Mouse (Mus musculus): ENCODE measurements around the gene B3galt5. TPM values are rescaled to one million over a fixed set of nuclear protein-coding genes. Genes with fewer than 3 reads are reported as not detected.

Gene B3galt5
- total RNA-seq, 2 experiments from 2014 or later: 0.10 TPM; not detected in 1

- DNase-seq: no peak
- intact Hi-C loops (cut with DNase I): no loop called here
Measured at GRCm38 (mm10) chr16:96339570-96339969, 104.0 kb downstream of the B3galt5 start.

GRCm38 (mm10) chr16:96341269-96341668, 105.7 kb downstream of the B3galt5 start:
- peak; percentile 42 to 63 for DNase-seq
- intact Hi-C loops (cut with DNase I): loop anchor here (1.0 to 10.0 kb wide), 2 partner anchors 111 to 186 kb away; no protein-coding TSS in a partner anchor

GRCm38 (mm10) chr16:96341945-96342344, 106.3 kb downstream of the B3galt5 start:
- intact Hi-C loops (cut with DNase I): loop anchor here (1.0 to 10.0 kb wide), 2 partner anchors 112 to 187 kb away; no protein-coding TSS in a partner anchor
- no peak for DNase-seq

GRCm38 (mm10) chr16:96345117-96345516, 109.5 kb downstream of the B3galt5 start:
- peak; percentile 83 to 86 for DNase-seq
- intact Hi-C loops (cut with DNase I): loop anchor here (1.0 to 10.0 kb wide), 2 partner anchors 115 to 190 kb away; no protein-coding TSS in a partner anchor

- intact Hi-C loops (cut with DNase I): loop anchor here (10.0 kb wide), 1 partner anchor 193 kb away; no protein-coding TSS in a partner anchor
- no peak for DNase-seq
Measured at GRCm38 (mm10) chr16:96348070-96348469, 112.5 kb downstream of the B3galt5 start.

GRCm38 (mm10) chr16:96348766-96349165, 113.2 kb downstream of the B3galt5 start:
- DNase-seq: no peak
- intact Hi-C loops (cut with DNase I): loop anchor here (10.0 kb wide), 1 partner anchor 194 kb away; no protein-coding TSS in a partner anchor

- no peak for DNase-seq
- intact Hi-C loops (cut with DNase I): no loop called here
Measured at GRCm38 (mm10) chr16:96351520-96351919, 115.9 kb downstream of the B3galt5 start.

- intact Hi-C loops (cut with DNase I): no loop called here
- DNase-seq: no peak
Measured at GRCm38 (mm10) chr16:96353296-96353896, 117.8 kb downstream of the B3galt5 start.

GRCm38 (mm10) chr16:96353996-96354395, 118.4 kb downstream of the B3galt5 start:
- intact Hi-C loops (cut with DNase I): no loop called here
- no peak for DNase-seq

- peak; percentile 46 to 66 for DNase-seq
- intact Hi-C loops (cut with DNase I): loop anchor here (2.0 to 5.0 kb wide), 2 partner anchors 109 to 313 kb away; partner anchors contain the start of gene Pcp4
Measured at GRCm38 (mm10) chr16:96357903-96358302, 122.3 kb downstream of the B3galt5 start.

GRCm38 (mm10) chr16:96361305-96362124, 125.9 kb downstream of the B3galt5 start:
- intact Hi-C loops (cut with DNase I): no loop called here
- DNase-seq: no peak

- intact Hi-C loops (cut with DNase I): no loop called here
- DNase-seq: no peak
Measured at GRCm38 (mm10) chr16:96362873-96363272, 127.3 kb downstream of the B3galt5 start.

GRCm38 (mm10) chr16:96363277-96363676, 127.7 kb downstream of the B3galt5 start:
- intact Hi-C loops (cut with DNase I): no loop called here
- DNase-seq: no peak

- intact Hi-C loops (cut with DNase I): no loop called here
- no peak for DNase-seq
Measured at GRCm38 (mm10) chr16:96364870-96365269, 129.3 kb downstream of the B3galt5 start.

Other genes starting within 250 kb of the B3galt5 start
- 10 to 100 TPM; 21.5 to 24.4 TPM for gene Psmg1, start 244.8 kb upstream of the B3galt5 start, total RNA-seq (2021)
- gene Brwd1, start 153.3 kb upstream of the B3galt5 start, total RNA-seq (2021): 10 to 100 TPM; 93.1 to 93.7 TPM
- gene Hmgn1, start 108.1 kb upstream of the B3galt5 start, total RNA-seq (2021): 10 to 100 TPM; 51.1 to 53.5 TPM
- gene Wrb, start 90.4 kb upstream of the B3galt5 start, total RNA-seq (2021): 10 to 100 TPM; 12.6 to 14.4 TPM
- gene Lca5l, start 43.5 kb upstream of the B3galt5 start, total RNA-seq (2021): under 1 TPM; 0.71 to 0.91 TPM
- gene Sh3bgr, start 35.4 kb upstream of the B3galt5 start, total RNA-seq (2021): 100 to 1,000 TPM; 569 to 662 TPM
- not detected for gene Itgb2l, start 207.8 kb downstream of the B3galt5 start, total RNA-seq (2021)
- 1 to 10 TPM; 1.4 to 2.3 TPM for gene Pcp4, start 231.8 kb downstream of the B3galt5 start, total RNA-seq (2021)